Mouse (Mus musculus) intestine, postnatal 0 days (tissue): ENCODE measurements around the gene Sec14l1. TPM values are rescaled to one million over a fixed set of nuclear protein-coding genes. Genes with fewer than 3 reads are reported as not detected.

Experiments
- ATAC-seq: fragments of 200-750 bp; cut with Nextera tagmentation; 2 replicates; pipeline ENCODE4 v1.8.0; 2017; ENCODE audit warnings: mild to moderate bottlenecking, moderate TSS enrichment, moderate library complexity
- H3K27ac ChIP-seq: fragments of 300-500 bp; sonication (generic); 2 replicates; pipeline ENCODE4 v1.5.1; 2014; ENCODE audit warnings: mild to moderate bottlenecking, low read depth, low read length, moderate library complexity
- H3K27me3 ChIP-seq: fragments of 300-500 bp; sonication (generic); replicated peaks from 2 replicates; pipeline ENCODE4 v1.6.1; 2014; ENCODE audit warnings: low read length, mixed read lengths; ENCODE audit not compliant: control insufficient read depth, insufficient read depth
- H3K36me3 ChIP-seq: fragments of 300-500 bp; sonication (generic); 2 replicates; pipeline ENCODE4 v1.6.1; 2014; ENCODE audit warnings: mild to moderate bottlenecking, moderate library complexity; ENCODE audit not compliant: control insufficient read depth, insufficient read depth
- H3K4me1 ChIP-seq: fragments of 300-500 bp; sonication (generic); replicated peaks from 2 replicates; pipeline ENCODE4 v1.6.1; 2014; ENCODE audit warnings: antibody characterized with exemption, low read length, mixed read lengths; ENCODE audit not compliant: control insufficient read depth, insufficient read depth
- H3K4me2 ChIP-seq: fragments of 300-500 bp; sonication (generic); replicated peaks from 2 replicates; pipeline ENCODE4 v1.6.1; 2014; ENCODE audit warnings: low read depth, mild to moderate bottlenecking, moderate library complexity
- H3K4me3 ChIP-seq: fragments of 300-500 bp; sonication (generic); 2 replicates; pipeline ENCODE4 v1.5.1; 2014; ENCODE audit warnings: low read depth, low read length
- H3K9ac ChIP-seq: fragments of 300-500 bp; sonication (generic); 2 replicates; pipeline ENCODE4 v1.6.1; 2014; ENCODE audit warnings: mild to moderate bottlenecking, low read depth, low read length
- H3K9me3 ChIP-seq: fragments of 300-500 bp; sonication (generic); 2 replicates; pipeline ENCODE4 v1.6.1; 2016; ENCODE audit warnings: mixed run types; ENCODE audit not compliant: control insufficient read depth
- CTCF ChIP-seq: sonication (generic); IDR thresholded peaks from 2 replicates; pipeline ENCODE4 v1.5.1; 2016; ENCODE audit warnings: low read depth, mild to moderate bottlenecking, control low read depth, antibody characterized with exemption, moderate library complexity
- WGBS: fragments of 180-500 bp; shearing (Covaris S2); extraction: QIAGEN DNeasy Blood & Tissue Kit; methylation state at CpG from one replicate; pipeline ENCODE4 v1.1.7; 2014; 5-methylcytosine and 5-hydroxymethylcytosine counted together
- polyA plus RNA-seq: library from polyadenylated mRNA; unstranded; fragments of >200 nt; fragmentation: Nextera tagmentation; extraction: Ambion mirVana; gene quantifications from 2 replicates; pipeline ENCODE4 v1.2.1, GENCODE M21; 2015

Gene Sec14l1
- polyA plus RNA-seq, 1 experiment from 2014 or later, result 22.8 TPM

DNA sequence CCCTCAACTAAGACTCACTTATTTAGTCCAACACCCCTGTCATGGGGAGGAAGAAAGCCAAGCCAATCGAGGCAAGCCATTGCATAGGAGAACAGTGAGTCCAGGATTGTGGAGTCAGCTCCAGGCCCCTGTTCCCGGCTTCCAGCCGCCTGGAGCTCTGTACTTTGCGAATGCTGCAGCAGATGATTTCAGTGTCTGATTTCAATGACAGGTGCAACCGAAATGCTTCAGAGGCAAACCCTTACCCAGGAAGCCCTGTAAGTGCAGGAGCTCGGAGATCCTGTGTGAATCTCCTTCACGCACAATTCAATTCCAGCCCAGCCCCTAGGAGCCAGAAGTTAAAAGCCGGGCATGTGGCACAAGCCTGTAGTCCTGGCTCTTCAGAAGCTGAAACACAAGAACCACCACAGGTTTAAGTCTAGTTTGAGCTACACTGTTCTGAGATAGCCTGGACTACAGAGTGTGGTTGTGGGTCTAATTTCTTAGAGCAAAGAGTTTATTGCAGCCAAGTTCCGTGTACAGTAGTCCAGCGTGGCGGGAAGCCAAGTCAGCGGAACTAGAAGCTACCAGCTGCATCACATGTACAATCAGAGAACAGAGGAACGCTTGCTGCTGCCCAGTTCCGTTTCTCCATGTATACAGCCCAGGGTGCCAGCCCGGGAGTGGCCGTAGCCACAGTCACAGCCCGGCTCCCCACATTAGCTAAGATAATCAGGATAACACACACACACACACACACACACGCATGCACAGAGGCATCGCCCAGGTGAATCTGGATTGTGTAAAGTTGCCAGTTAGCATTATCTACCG is 53.5 kb downstream of the Sec14l1 start:
- no peak for TF ChIP-seq CTCF
- Histone ChIP-seq H3K27me3 (no peaks in the 10 kb centered on the region; the same call in 1 of the 2 replicates), H3K4me1 (no peaks in the 10 kb centered on the region), H3K9ac (no peak overlapping the region), H3K36me3 (no peaks in the 10 kb centered on the region), H3K4me3 (no peak overlapping the region), H3K4me2 (no peak overlapping the region), H3K9me3 (no peaks in the 10 kb centered on the region), H3K27ac (no peak overlapping the region)
- ATAC-seq, result no peak
- WGBS, result 69% methylated on average over 20 of the region's 20 CpGs

GRCm38 (mm10) chr11:117169088-117169635 is 54.2 kb downstream of the Sec14l1 start:
- ATAC-seq, result no peak
- H3K36me3 ChIP-seq, result no peaks in the 10 kb centered on the region
- no peaks in the 10 kb centered on the region for H3K4me1 ChIP-seq
- no peak overlapping the region for H3K4me2 ChIP-seq
- no peaks in the 10 kb centered on the region; the same call in 1 of the 2 replicates for H3K27me3 ChIP-seq
- TF ChIP-seq CTCF, result no peak
- H3K27ac ChIP-seq, result no peak overlapping the region
- H3K9me3 ChIP-seq, result no peaks in the 10 kb centered on the region
- H3K9ac ChIP-seq, result no peak overlapping the region
- no peak overlapping the region for H3K4me3 ChIP-seq
- WGBS, result 91% methylated on average over 11 of the region's 11 CpGs

GRCm38 (mm10) chr11:117169801-117170565 is 55.0 kb downstream of the Sec14l1 start:
- no peak for TF ChIP-seq CTCF
- no peak for ATAC-seq

GRCm38 (mm10) chr11:117174098-117174892 is 59.3 kb downstream of the Sec14l1 start:
- Histone ChIP-seq H3K27ac (peak overlapping the region; percentile 46; the same call in 1 of the 2 replicates), H3K9me3 (no peaks in the 10 kb centered on the region), H3K4me3 (peak overlapping the region; percentile 34), H3K27me3 (no peaks in the 10 kb centered on the region), H3K36me3 (no peaks in the 10 kb centered on the region), H3K4me1 (no peaks in the 10 kb centered on the region), H3K4me2 (peak overlapping the region; percentile 58), H3K9ac (0 out of 2 replicates have a peak overlapping the region, but pooled peaks have one; percentile 22)
- TF ChIP-seq CTCF, result no peak
- ATAC-seq, result no peak
- 29% methylated on average over 18 of the region's 18 CpGs for WGBS

More at GRCm38 (mm10) chr11:117169801-117170565, 55.0 kb downstream of the Sec14l1 start:
- no peaks in the 10 kb centered on the region for H3K36me3 ChIP-seq
- WGBS, result 95% methylated on average over 19 of the region's 19 CpGs
- H3K4me1 ChIP-seq, result no peaks in the 10 kb centered on the region
- H3K4me2 ChIP-seq, result no peak overlapping the region
- no peak overlapping the region for H3K4me3 ChIP-seq
- H3K27me3 ChIP-seq, result no peaks in the 10 kb centered on the region; the same call in 1 of the 2 replicates
- H3K9me3 ChIP-seq, result no peaks in the 10 kb centered on the region
- H3K9ac ChIP-seq, result no peak overlapping the region
- H3K27ac ChIP-seq, result no peak overlapping the region

- ATAC-seq, result no peak
- H3K36me3 ChIP-seq, result no peaks in the 10 kb centered on the region
- no peaks in the 10 kb centered on the region for H3K9me3 ChIP-seq
- no peak for TF ChIP-seq CTCF
- no peaks in the 10 kb centered on the region for H3K27me3 ChIP-seq
- H3K9ac ChIP-seq, result 0 out of 2 replicates have a peak overlapping the region, but pooled peaks have one; percentile 22
- H3K27ac ChIP-seq, result peak overlapping the region; percentile 46; the same call in 1 of the 2 replicates
- H3K4me3 ChIP-seq, result peak overlapping the region; percentile 34
- no peaks in the 10 kb centered on the region for H3K4me1 ChIP-seq
- H3K4me2 ChIP-seq, result peak overlapping the region; percentile 58
- 29% methylated on average over 15 of the region's 15 CpGs for WGBS
Measured at GRCm38 (mm10) chr11:117174924-117175323, 60.0 kb downstream of the Sec14l1 start.
